Mouse (Mus musculus) embryonic facial prominence, embryonic 13.5 days (tissue): ENCODE measurements around the gene Gcn1l1. TPM values are rescaled to one million over a fixed set of nuclear protein-coding genes. Genes with fewer than 3 reads are reported as not detected.

ENCODE experiments used
- ATAC-seq: fragments of 200-750 bp; cut with Nextera tagmentation; 2 replicates; pipeline ENCODE4 v1.8.0; 2017; ENCODE audit warnings: low read depth; ENCODE audit not compliant: insufficient number of reproducible peaks, insufficient read depth, low FRiP score, low TSS enrichment
- H3K27ac ChIP-seq: fragments of 300-500 bp; sonication (generic); 2 replicates; pipeline ENCODE4 v1.5.1; 2015; ENCODE audit warnings: moderate library complexity, mild to moderate bottlenecking, inconsistent platforms
- H3K27me3 ChIP-seq: fragments of 300-500 bp; sonication (generic); 2 replicates; pipeline ENCODE4 v1.6.1; 2015; ENCODE audit warnings: mild to moderate bottlenecking, inconsistent platforms
- H3K36me3 ChIP-seq: fragments of 300-500 bp; sonication (generic); 2 replicates; pipeline ENCODE4 v1.6.1; 2015; ENCODE audit warnings: mild to moderate bottlenecking, inconsistent platforms
- H3K4me1 ChIP-seq: fragments of 300-500 bp; sonication (generic); 2 replicates; pipeline ENCODE4 v1.6.1; 2015; ENCODE audit warnings: inconsistent platforms
- H3K4me2 ChIP-seq: fragments of 300-500 bp; sonication (generic); 2 replicates; pipeline ENCODE4 v1.6.1; 2015; ENCODE audit warnings: moderate library complexity, mild to moderate bottlenecking, inconsistent platforms
- H3K4me3 ChIP-seq: fragments of 300-500 bp; sonication (generic); 2 replicates; pipeline ENCODE4 v1.5.1; 2015; ENCODE audit warnings: mild to moderate bottlenecking, inconsistent platforms
- H3K9ac ChIP-seq: fragments of 300-500 bp; sonication (generic); 2 replicates; pipeline ENCODE4 v1.6.1; 2015; ENCODE audit warnings: mild to moderate bottlenecking, inconsistent platforms
- H3K9me3 ChIP-seq: fragments of 300-500 bp; sonication (generic); 2 replicates; pipeline ENCODE4 v1.6.1; 2016; ENCODE audit warnings: inconsistent platforms
- WGBS: fragments of 180-500 bp; shearing (Covaris S2); methylation state at CpG from one replicate; pipeline ENCODE4 v1.1.7; 2015; ENCODE audit warnings: mixed read lengths; 5-methylcytosine and 5-hydroxymethylcytosine counted together
- polyA plus RNA-seq: library from polyadenylated mRNA; unstranded; fragments of >200 nt; fragmentation: Nextera tagmentation; extraction: Ambion mirVana; gene quantifications from 2 replicates; pipeline ENCODE4 v1.2.1, GENCODE M21; 2015

The Gcn1l1 gene
- polyA plus RNA-seq, 1 experiment from 2014 or later = 45.8 TPM

GRCm38 (mm10) chr5:115581662-115582061, 16.6 kb downstream of the Gcn1l1 start:
- WGBS = 91% methylated on average over 9 of the region's 9 CpGs
- Histone ChIP-seq H3K4me2 (no peak overlapping the region), H3K27me3 (no peaks in the 10 kb centered on the region), H3K4me3 (no peak overlapping the region), H3K9me3 (peaks cover 11% of the 10 kb centered on the region; the same call in 1 of the 2 replicates), H3K36me3 (peaks cover 99% of the 10 kb centered on the region), H3K9ac (no peak overlapping the region), H3K27ac (no peak overlapping the region), H3K4me1 (no peaks in the 10 kb centered on the region)
- no peak for ATAC-seq

- Histone ChIP-seq H3K4me3 (no peak overlapping the region), H3K27ac (no peak overlapping the region), H3K4me1 (no peaks in the 10 kb centered on the region), H3K27me3 (no peaks in the 10 kb centered on the region), H3K9me3 (peaks cover 11% of the 10 kb centered on the region; the same call in 1 of the 2 replicates), H3K9ac (no peak overlapping the region), H3K4me2 (no peak overlapping the region), H3K36me3 (peaks cover 96% of the 10 kb centered on the region)
- 84% methylated on average over 12 of the region's 12 CpGs for WGBS
- ATAC-seq = no peak
Measured at GRCm38 (mm10) chr5:115585616-115586015, 20.6 kb downstream of the Gcn1l1 start.

GRCm38 (mm10) chr5:115586166-115586565, 21.1 kb downstream of the Gcn1l1 start:
- ATAC-seq = no peak
- WGBS = 70% methylated on average over 15 of the region's 15 CpGs
- Histone ChIP-seq H3K4me1 (no peaks in the 10 kb centered on the region), H3K9ac (no peak overlapping the region), H3K9me3 (peaks cover 11% of the 10 kb centered on the region; the same call in 1 of the 2 replicates), H3K4me3 (no peak overlapping the region), H3K36me3 (peaks cover 96% of the 10 kb centered on the region), H3K27ac (no peak overlapping the region), H3K4me2 (no peak overlapping the region), H3K27me3 (no peaks in the 10 kb centered on the region)

- no peak overlapping the region for H3K4me3 ChIP-seq
- 83% methylated on average over 2 of the region's 2 CpGs for WGBS
- ATAC-seq = no peak
- H3K4me2 ChIP-seq = no peak overlapping the region
- H3K9me3 ChIP-seq = peaks cover 11% of the 10 kb centered on the region; the same call in 1 of the 2 replicates
- H3K9ac ChIP-seq = no peak overlapping the region
- no peaks in the 10 kb centered on the region for H3K27me3 ChIP-seq
- peaks cover 96% of the 10 kb centered on the region for H3K36me3 ChIP-seq
- H3K4me1 ChIP-seq = no peaks in the 10 kb centered on the region
- H3K27ac ChIP-seq = no peak overlapping the region
Measured at GRCm38 (mm10) chr5:115586780-115587179, 21.7 kb downstream of the Gcn1l1 start.

GRCm38 (mm10) chr5:115591028-115591427, 26.0 kb downstream of the Gcn1l1 start:
- Histone ChIP-seq H3K9ac (no peak overlapping the region), H3K9me3 (no peaks in the 10 kb centered on the region), H3K27ac (no peak overlapping the region), H3K36me3 (peaks cover 95% of the 10 kb centered on the region), H3K4me1 (no peaks in the 10 kb centered on the region), H3K4me2 (no peak overlapping the region), H3K27me3 (no peaks in the 10 kb centered on the region), H3K4me3 (no peak overlapping the region)
- no peak for ATAC-seq
- WGBS = 86% methylated on average over 11 of the region's 11 CpGs

- no peak for ATAC-seq
Measured at GRCm38 (mm10) chr5:115591506-115591905, 26.5 kb downstream of the Gcn1l1 start.

GRCm38 (mm10) chr5:115603561-115603960, 38.5 kb downstream of the Gcn1l1 start:
- no peak overlapping the region for H3K27ac ChIP-seq
- peaks cover 88% of the 10 kb centered on the region for H3K36me3 ChIP-seq
- H3K9ac ChIP-seq = no peak overlapping the region
- no peak overlapping the region for H3K4me2 ChIP-seq
- whole genome bisulfite sequencing = 91% methylated on average over 6 of the region's 6 CpGs
- no peak overlapping the region for H3K4me3 ChIP-seq
- ATAC-seq = no peak
- no peaks in the 10 kb centered on the region for H3K27me3 ChIP-seq
- H3K4me1 ChIP-seq = no peaks in the 10 kb centered on the region
- no peaks in the 10 kb centered on the region for H3K9me3 ChIP-seq

More at GRCm38 (mm10) chr5:115591506-115591905, 26.5 kb downstream of the Gcn1l1 start:
- no peak overlapping the region for H3K4me3 ChIP-seq
- H3K27ac ChIP-seq = no peak overlapping the region
- no peaks in the 10 kb centered on the region for H3K9me3 ChIP-seq
- WGBS = 93% methylated on average over 2 of the region's 2 CpGs
- no peak overlapping the region for H3K4me2 ChIP-seq
- no peaks in the 10 kb centered on the region for H3K4me1 ChIP-seq
- H3K9ac ChIP-seq = no peak overlapping the region
- no peaks in the 10 kb centered on the region for H3K27me3 ChIP-seq
- H3K36me3 ChIP-seq = peaks cover 95% of the 10 kb centered on the region

- Histone ChIP-seq H3K9ac (no peak overlapping the region), H3K27ac (no peak overlapping the region), H3K9me3 (no peaks in the 10 kb centered on the region), H3K4me1 (no peaks in the 10 kb centered on the region), H3K27me3 (no peaks in the 10 kb centered on the region), H3K4me3 (no peak overlapping the region), H3K4me2 (no peak overlapping the region), H3K36me3 (peaks cover 97% of the 10 kb centered on the region)
- ATAC-seq = no peak
- 91% methylated on average over 11 of the region's 11 CpGs for WGBS
Measured at GRCm38 (mm10) chr5:115611566-115611965, 46.5 kb downstream of the Gcn1l1 start.

GRCm38 (mm10) chr5:115613332-115613731, 48.3 kb downstream of the Gcn1l1 start:
- WGBS = 94% methylated on average over 9 of the region's 9 CpGs
- H3K27me3 ChIP-seq = no peaks in the 10 kb centered on the region
- peaks cover 100% of the 10 kb centered on the region for H3K36me3 ChIP-seq
- no peak overlapping the region for H3K9ac ChIP-seq
- H3K9me3 ChIP-seq = no peaks in the 10 kb centered on the region; the same call in 1 of the 2 replicates
- H3K4me3 ChIP-seq = no peak overlapping the region
- ATAC-seq = no peak
- no peak overlapping the region for H3K27ac ChIP-seq
- H3K4me1 ChIP-seq = no peaks in the 10 kb centered on the region
- no peak overlapping the region for H3K4me2 ChIP-seq

GRCm38 (mm10) chr5:115614948-115615347, 49.9 kb downstream of the Gcn1l1 start:
- no peak overlapping the region for H3K4me3 ChIP-seq
- H3K36me3 ChIP-seq = peaks cover 100% of the 10 kb centered on the region
- 81% methylated on average over 7 of the region's 7 CpGs for WGBS
- H3K27me3 ChIP-seq = no peaks in the 10 kb centered on the region
- H3K4me2 ChIP-seq = no peak overlapping the region
- no peaks in the 10 kb centered on the region; the same call in 1 of the 2 replicates for H3K9me3 ChIP-seq
- no peaks in the 10 kb centered on the region for H3K4me1 ChIP-seq
- ATAC-seq = no peak
- H3K9ac ChIP-seq = no peak overlapping the region
- H3K27ac ChIP-seq = no peak overlapping the region

GRCm38 (mm10) chr5:115619690-115620089, 54.6 kb downstream of the Gcn1l1 start:
- 91% methylated on average over 15 of the region's 15 CpGs for WGBS
- no peak overlapping the region for H3K9ac ChIP-seq
- ATAC-seq = no peak
- H3K4me2 ChIP-seq = no peak overlapping the region
- H3K27ac ChIP-seq = no peak overlapping the region
- H3K9me3 ChIP-seq = no peaks in the 10 kb centered on the region; the same call in 1 of the 2 replicates
- H3K36me3 ChIP-seq = peaks cover 83% of the 10 kb centered on the region
- H3K27me3 ChIP-seq = no peaks in the 10 kb centered on the region
- no peaks in the 10 kb centered on the region for H3K4me1 ChIP-seq
- H3K4me3 ChIP-seq = no peak overlapping the region

- Histone ChIP-seq H3K9me3 (no peaks in the 10 kb centered on the region), H3K36me3 (peaks cover 53% of the 10 kb centered on the region), H3K4me3 (no peak overlapping the region), H3K4me1 (no peaks in the 10 kb centered on the region), H3K9ac (no peak overlapping the region), H3K27ac (no peak overlapping the region), H3K27me3 (no peaks in the 10 kb centered on the region), H3K4me2 (no peak overlapping the region)
- ATAC-seq = no peak
- WGBS = 84% methylated on average over 7 of the region's 7 CpGs
Measured at GRCm38 (mm10) chr5:115622686-115623085, 57.6 kb downstream of the Gcn1l1 start.
